Mouse (Mus musculus) neural tube, postnatal 0 days (tissue): Measurements from ENCODE around the gene Gm13277. TPM values are rescaled to one million over a fixed set of nuclear protein-coding genes. Genes with fewer than 3 reads are reported as not detected.

ENCODE experiments used
- polyA plus RNA-seq: library from polyadenylated mRNA; unstranded; fragments of >200 nt; fragmentation: Nextera tagmentation; extraction: Ambion mirVana; gene quantifications from 2 replicates; pipeline ENCODE4 v1.2.1, GENCODE M21; 2015

The Gm13277 gene
- polyA plus RNA-seq = not detected in 2 replicates

GRCm38 (mm10) chr4:88788402-88788801 lies at the start of gene Gm13277:
Gene Gm13277, plus strand, starts transcription at chr4:88788632.

GRCm38 (mm10) chr4:88754818-88755340 lies 33.6 kb upstream of the Gm13277 start, which contains the start of gene Gm13271:
Gene Gm13271, plus strand, starts transcription at chr4:88754868.

DNA sequence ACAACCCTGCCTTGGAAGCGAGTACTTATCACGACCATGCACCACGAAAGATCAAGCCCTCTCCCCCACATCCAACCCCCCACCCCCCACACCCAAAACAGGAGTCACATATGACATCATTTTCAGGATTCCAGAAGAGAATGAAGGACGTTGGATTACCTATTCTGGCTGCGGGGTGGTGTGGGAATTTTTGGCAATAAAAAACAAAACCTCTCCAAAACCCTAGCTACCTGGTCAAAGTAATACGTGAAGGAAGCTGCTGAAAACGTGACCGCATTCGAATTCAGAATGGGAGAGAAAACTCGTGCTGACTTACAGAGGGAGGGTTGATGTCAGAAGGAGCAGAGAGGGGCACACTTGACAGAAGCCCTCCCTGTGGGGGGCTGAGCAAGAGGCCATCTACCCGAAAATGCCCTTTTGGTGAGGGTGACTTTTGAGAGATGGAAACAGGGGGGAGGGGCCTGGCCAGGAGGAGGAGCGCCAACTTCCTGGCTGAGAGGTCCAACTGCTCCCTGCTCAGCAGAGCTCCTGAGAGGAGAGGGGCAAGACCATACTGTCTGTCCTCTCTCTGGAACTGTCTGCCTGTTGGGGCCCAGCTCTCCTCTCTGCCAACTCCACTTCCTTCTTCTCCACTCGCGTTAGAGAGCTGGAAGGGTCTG lies 28.7 kb upstream of the Gm13277 start, which contains the start of gene Gm13283:
Gm13283 (plus strand) TSS at position 510 of the 659 bp plus-strand sequence.

DNA sequence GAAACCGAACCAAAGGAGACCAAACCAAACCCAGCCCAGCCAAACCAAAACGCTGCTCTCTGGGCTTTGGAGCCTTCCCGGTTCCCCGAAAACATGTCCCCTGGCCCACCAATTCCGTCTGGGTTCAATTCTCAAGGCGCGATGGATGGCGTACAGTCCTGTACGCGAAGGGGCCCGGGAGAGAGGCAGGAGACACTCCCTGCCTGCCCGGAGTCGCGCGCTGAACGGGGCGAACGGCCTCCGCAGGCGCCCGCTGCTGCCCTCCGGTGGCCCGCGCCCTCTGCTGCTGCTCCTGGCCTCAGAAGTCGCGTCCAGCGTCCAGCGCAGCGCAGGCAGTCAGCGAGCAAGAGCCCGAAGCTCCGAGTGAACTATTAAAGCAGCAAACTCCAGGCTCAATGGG lies 14.9 kb upstream of the Gm13277 start, which contains the start of gene Gm13290:
Gm13290 (plus strand) TSS at position 301 of the 400 bp plus-strand sequence.

DNA sequence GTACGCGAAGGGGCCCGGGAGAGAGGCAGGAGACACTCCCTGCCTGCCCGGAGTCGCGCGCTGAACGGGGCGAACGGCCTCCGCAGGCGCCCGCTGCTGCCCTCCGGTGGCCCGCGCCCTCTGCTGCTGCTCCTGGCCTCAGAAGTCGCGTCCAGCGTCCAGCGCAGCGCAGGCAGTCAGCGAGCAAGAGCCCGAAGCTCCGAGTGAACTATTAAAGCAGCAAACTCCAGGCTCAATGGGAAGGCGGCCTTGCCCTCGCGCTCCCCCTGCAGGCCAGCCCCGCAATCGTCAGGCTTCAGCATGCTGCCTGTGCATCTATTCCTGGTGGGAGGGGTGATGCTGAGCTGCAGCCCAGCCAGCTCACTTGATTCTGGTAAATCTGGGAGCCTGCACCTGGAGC lies 11.8 kb upstream of the Gm13277 start, which contains the start of gene Gm13289:
Gm13289 (plus strand) TSS at position 301 of the 400 bp plus-strand sequence.

DNA sequence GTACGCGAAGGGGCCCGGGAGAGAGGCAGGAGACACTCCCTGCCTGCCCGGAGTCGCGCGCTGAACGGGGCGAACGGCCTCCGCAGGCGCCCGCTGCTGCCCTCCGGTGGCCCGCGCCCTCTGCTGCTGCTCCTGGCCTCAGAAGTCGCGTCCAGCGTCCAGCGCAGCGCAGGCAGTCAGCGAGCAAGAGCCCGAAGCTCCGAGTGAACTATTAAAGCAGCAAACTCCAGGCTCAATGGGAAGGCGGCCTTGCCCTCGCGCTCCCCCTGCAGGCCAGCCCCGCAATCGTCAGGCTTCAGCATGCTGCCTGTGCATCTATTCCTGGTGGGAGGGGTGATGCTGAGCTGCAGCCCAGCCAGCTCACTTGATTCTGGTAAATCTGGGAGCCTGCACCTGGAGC lies 8.9 kb upstream of the Gm13277 start, which contains the start of gene Gm13272:
Gm13272 (plus strand) TSS at position 301 of the 400 bp plus-strand sequence.

DNA sequence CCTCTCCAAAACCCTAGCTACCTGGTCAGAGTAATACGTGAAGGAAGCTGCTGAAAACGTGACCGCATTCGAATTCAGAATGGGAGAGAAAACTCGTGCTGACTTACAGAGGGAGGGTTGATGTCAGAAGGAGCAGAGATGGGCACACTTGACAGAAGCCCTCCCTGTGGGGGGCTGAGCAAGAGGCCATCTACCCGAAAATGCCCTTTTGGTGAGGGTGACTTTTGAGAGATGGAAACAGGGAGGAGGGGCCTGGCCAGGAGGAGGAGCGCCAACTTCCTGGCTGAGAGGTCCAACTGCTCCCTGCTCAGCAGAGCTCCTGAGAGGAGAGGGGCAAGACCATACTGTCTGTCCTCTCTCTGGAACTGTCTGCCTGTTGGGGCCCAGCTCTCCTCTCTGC lies 6.6 kb upstream of the Gm13277 start, which contains the start of gene Ifnz:
Ifnz (plus strand) TSS at position 301 of the 400 bp plus-strand sequence.

DNA sequence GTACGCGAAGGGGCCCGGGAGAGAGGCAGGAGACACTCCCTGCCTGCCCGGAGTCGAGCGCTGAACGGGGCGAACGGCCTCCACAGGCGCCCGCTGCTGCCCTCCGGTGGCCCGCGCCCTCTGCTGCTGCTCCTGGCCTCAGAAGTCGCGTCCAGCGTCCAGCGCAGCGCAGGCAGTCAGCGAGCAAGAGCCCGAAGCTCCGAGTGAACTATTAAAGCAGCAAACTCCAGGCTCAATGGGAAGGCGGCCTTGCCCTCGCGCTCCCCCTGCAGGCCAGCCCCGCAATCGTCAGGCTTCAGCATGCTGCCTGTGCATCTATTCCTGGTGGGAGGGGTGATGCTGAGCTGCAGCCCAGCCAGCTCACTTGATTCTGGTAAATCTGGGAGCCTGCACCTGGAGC lies 3.0 kb upstream of the Gm13277 start, which contains the start of gene Gm13276:
Gm13276 (plus strand) TSS at position 301 of the 400 bp plus-strand sequence.

GRCm38 (mm10) chr4:88791250-88791649 lies 2.8 kb downstream of the Gm13277 start, which contains the start of gene Gm13278:
Gene Gm13278, plus strand, starts transcription at chr4:88791550.

DNA sequence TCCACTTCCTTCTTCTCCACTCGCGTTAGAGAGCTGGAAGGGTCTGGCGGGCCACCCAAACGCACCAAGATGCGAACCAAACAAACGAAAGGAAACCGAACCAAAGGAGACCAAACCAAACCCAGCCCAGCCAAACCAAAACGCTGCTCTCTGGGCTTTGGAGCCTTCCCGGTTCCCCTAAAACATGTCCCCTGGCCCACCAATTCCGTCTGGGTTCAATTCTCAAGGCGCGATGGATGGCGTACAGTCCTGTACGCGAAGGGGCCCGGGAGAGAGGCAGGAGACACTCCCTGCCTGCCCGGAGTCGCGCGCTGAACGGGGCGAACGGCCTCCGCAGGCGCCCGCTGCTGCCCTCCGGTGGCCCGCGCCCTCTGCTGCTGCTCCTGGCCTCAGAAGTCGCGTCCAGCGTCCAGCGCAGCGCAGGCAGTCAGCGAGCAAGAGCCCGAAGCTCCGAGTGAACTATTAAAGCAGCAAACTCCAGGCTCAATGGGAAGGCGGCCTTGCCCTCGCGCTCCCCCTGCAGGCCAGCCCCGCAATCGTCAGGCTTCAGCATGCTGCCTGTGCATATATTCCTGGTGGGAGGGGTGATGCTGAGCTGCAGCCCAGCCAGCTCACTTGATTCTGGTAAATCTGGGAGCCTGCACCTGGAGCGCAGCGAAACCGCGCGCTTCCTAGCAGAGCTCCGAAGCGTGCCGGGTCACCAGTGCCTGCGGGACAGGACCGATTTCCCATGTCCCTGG lies 5.7 kb downstream of the Gm13277 start, which contains the start of gene Gm13275:
Gm13275 (plus strand) TSS at position 552 of the 740 bp plus-strand sequence.

DNA sequence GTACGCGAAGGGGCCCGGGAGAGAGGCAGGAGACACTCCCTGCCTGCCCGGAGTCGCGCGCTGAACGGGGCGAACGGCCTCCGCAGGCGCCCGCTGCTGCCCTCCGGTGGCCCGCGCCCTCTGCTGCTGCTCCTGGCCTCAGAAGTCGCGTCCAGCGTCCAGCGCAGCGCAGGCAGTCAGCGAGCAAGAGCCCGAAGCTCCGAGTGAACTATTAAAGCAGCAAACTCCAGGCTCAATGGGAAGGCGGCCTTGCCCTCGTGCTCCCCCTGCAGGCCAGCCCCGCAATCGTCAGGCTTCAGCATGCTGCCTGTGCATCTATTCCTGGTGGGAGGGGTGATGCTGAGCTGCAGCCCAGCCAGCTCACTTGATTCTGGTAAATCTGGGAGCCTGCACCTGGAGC lies 8.7 kb downstream of the Gm13277 start, which contains the start of gene Gm13279:
Gm13279 (plus strand) TSS at position 301 of the 400 bp plus-strand sequence.

DNA sequence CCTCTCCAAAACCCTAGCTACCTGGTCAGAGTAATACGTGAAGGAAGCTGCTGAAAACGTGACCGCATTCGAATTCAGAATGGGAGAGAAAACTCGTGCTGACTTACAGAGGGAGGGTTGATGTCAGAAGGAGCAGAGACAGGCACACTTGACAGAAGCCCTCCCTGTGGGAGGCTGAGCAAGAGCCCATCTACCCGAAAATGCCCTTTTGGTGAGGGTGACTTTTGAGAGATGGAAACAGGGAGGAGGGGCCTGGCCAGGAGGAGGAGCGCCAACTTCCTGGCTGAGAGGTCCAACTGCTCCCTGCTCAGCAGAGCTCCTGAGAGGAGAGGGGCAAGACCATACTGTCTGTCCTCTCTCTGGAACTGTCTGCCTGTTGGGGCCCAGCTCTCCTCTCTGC lies 10.9 kb downstream of the Gm13277 start, which contains the start of gene Gm13285:
Gm13285 (plus strand) TSS at position 301 of the 400 bp plus-strand sequence.

DNA sequence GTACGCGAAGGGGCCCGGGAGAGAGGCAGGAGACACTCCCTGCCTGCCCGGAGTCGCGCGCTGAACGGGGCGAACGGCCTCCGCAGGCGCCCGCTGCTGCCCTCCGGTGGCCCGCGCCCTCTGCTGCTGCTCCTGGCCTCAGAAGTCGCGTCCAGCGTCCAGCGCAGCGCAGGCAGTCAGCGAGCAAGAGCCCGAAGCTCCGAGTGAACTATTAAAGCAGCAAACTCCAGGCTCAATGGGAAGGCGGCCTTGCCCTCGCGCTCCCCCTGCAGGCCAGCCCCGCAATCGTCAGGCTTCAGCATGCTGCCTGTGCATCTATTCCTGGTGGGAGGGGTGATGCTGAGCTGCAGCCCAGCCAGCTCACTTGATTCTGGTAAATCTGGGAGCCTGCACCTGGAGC lies 14.5 kb downstream of the Gm13277 start, which contains the start of gene Gm13287:
Gm13287 (plus strand) TSS at position 301 of the 400 bp plus-strand sequence.

GRCm38 (mm10) chr4:88805231-88805630 lies 16.8 kb downstream of the Gm13277 start, which contains the start of gene Gm13288:
Gene Gm13288, plus strand, starts transcription at chr4:88805531.

GRCm38 (mm10) chr4:88815928-88816327 lies 27.5 kb downstream of the Gm13277 start, which contains the start of gene Ifna7:
Gene Ifna7, plus strand, starts transcription at chr4:88816228.

DNA sequence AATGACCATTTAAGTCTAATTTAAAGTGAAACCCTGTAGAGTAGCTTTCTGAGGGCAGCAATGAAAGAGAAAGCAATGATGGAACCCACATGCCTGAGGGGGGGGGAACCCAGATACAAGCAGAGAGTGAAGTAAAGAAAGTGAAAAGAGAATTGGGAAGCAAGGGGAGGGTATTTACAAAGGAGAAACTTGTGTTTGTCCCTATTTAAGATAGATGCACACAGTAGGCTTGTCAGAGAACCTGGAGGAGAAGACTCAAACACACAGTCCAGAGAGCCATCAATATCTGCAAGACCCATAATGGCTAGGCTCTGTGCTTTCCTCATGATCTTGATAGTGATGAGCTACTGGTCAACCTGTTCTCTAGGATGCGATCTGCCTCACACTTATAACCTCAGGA lies 31.2 kb downstream of the Gm13277 start, which contains the start of gene Ifna11:
Ifna11 (plus strand) TSS at position 301 of the 400 bp plus-strand sequence.

DNA sequence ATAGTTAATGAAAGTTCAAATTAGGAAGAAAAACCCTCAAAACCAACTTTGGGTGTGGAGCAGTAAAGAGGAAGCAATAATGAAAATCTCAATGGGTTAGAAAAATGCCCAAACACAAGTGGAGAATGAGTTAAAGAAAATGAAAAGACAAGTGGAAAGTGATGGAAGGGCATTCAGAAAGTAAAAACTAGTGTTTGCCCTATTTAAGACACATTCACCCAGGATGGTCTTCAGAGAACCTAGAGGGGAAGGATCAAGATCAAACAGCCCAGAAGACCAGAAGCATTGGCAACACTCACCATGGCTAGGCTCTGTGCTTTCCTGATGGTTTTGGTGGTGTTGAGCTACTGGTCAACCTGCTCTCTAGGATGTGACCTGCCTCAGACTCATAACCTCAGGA lies 38.7 kb downstream of the Gm13277 start, which contains the start of gene Ifna6:
Ifna6 (plus strand) TSS at position 301 of the 400 bp plus-strand sequence.

GRCm38 (mm10) chr4:88835225-88835624 lies 46.8 kb downstream of the Gm13277 start, which contains the start of gene Ifna5:
Gene Ifna5, plus strand, starts transcription at chr4:88835525.

